Comparison of ENCODE assay signal across 8 mouse cellular contexts in genomic region chr5:149678990-149679348, GRCm38 (mm10). TPM values are rescaled to one million over a fixed set of nuclear protein-coding genes. Genes with fewer than 3 reads are reported as not detected.
DNase-seq lines count a peak whose midpoint lies in the region; ATAC-seq and TF ChIP-seq lines count a peak whose summit lies in the region.

No protein-coding gene starts in this region.

- H3K4me3 ChIP-seq in kidney, adult 2 months (ENCODE audit: insufficient read depth, low read depth, low read length) = peak overlapping the region; percentile 92
- peak overlapping the region; percentile 99 for H3K4me3 ChIP-seq in brown adipose tissue, adult 24 weeks (ENCODE audit: insufficient read depth, low read depth, low read length)
- peak overlapping the region; percentile 79 for H3K4me3 ChIP-seq in forebrain, postnatal 0 days (ENCODE audit: low read depth, low read length)
- H3K4me3 ChIP-seq in liver, postnatal 0 days (ENCODE audit: low read depth, low read length) = peak overlapping the region; percentile 85

- no peak for TF ChIP-seq EP300 in liver, postnatal 0 days (IDR thresholded peaks at IDR 0.05; ENCODE audit: low read depth)

- TF ChIP-seq POLR2A in kidney, adult 2 months (IDR thresholded peaks at IDR 0.05; ENCODE audit: low read depth, low read length) = no peak

- WGBS in kidney, adult 2 months = 5% methylated on average over 15 of the region's 15 CpGs
- 3% methylated on average over 15 of the region's 15 CpGs for WGBS in forebrain, postnatal 0 days
- 3% methylated on average over 15 of the region's 15 CpGs for WGBS in liver, postnatal 0 days (ENCODE audit: insufficient replicate concordance)

- H3K4me1 ChIP-seq in kidney, adult 2 months (ENCODE audit: control insufficient read depth, insufficient read depth, low read length) = peaks cover 3% of the 10 kb centered on the region; the same call in 1 of the 2 replicates
- no peaks in the 10 kb centered on the region for H3K4me1 ChIP-seq in brown adipose tissue, adult 24 weeks (ENCODE audit: control insufficient read depth, insufficient read depth, insufficient read length, low read length)
- no peaks in the 10 kb centered on the region for H3K4me1 ChIP-seq in forebrain, postnatal 0 days (ENCODE audit: insufficient read depth)
- H3K4me1 ChIP-seq in liver, postnatal 0 days (ENCODE audit: insufficient read depth) = peaks cover 8% of the 10 kb centered on the region

- H3K27ac ChIP-seq in kidney, adult 2 months (ENCODE audit: insufficient read depth, low read depth, low read length) = no peak overlapping the region
- no peak overlapping the region for H3K27ac ChIP-seq in brown adipose tissue, adult 24 weeks (replicated peaks; ENCODE audit: low read depth, low read length)
- H3K27ac ChIP-seq in forebrain, postnatal 0 days (ENCODE audit: low read depth, low read length) = 0 out of 2 replicates have a peak overlapping the region, but pooled peaks have one; percentile 15
- H3K27ac ChIP-seq in liver, postnatal 0 days (ENCODE audit: low read depth) = no peak overlapping the region

- peak; percentile 21 for ATAC-seq in forebrain, postnatal 0 days
- no peak for ATAC-seq in liver, postnatal 0 days

- H3K9ac ChIP-seq in forebrain, postnatal 0 days = peak overlapping the region; percentile 74
- H3K9ac ChIP-seq in liver, postnatal 0 days (replicated peaks) = peak overlapping the region; percentile 85

- H3K27me3 ChIP-seq in kidney, adult 2 months (replicated peaks; ENCODE audit: control insufficient read depth, insufficient read depth, low read length) = no peaks in the 10 kb centered on the region
- H3K27me3 ChIP-seq in forebrain, postnatal 0 days (ENCODE audit: insufficient read depth, low read length) = no peaks in the 10 kb centered on the region
- H3K27me3 ChIP-seq in liver, postnatal 0 days (ENCODE audit: insufficient read depth, low read length) = peaks cover 11% of the 10 kb centered on the region

- no peaks in the 10 kb centered on the region for H3K36me3 ChIP-seq in kidney, adult 2 months (ENCODE audit: control insufficient read depth, insufficient read depth, low read length)
- H3K36me3 ChIP-seq in forebrain, postnatal 0 days (ENCODE audit: insufficient read depth) = no peaks in the 10 kb centered on the region
- H3K36me3 ChIP-seq in liver, postnatal 0 days (replicated peaks; ENCODE audit: insufficient read depth, low read length) = no peaks in the 10 kb centered on the region

- H3K9me3 ChIP-seq in forebrain, postnatal 0 days (ENCODE audit: low read length) = no peaks in the 10 kb centered on the region
- H3K9me3 ChIP-seq in liver, postnatal 0 days (ENCODE audit: low read length) = no peaks in the 10 kb centered on the region

- no peak for TF ChIP-seq CTCF in kidney, adult 2 months (conservative IDR thresholded peaks at IDR 0.05; ENCODE audit: insufficient read depth, insufficient read length, low read depth, low read length)
- TF ChIP-seq CTCF in forebrain, postnatal 0 days (IDR thresholded peaks at IDR 0.05; ENCODE audit: low read depth) = no peak
- no peak for TF ChIP-seq CTCF in liver, postnatal 0 days (IDR thresholded peaks at IDR 0.05; ENCODE audit: low read depth)

- DNase-seq in kidney, adult 2 months = peak; percentile 13
- no peak for DNase-seq in kidney, adult 8-10 months
- DNase-seq in forebrain, postnatal 0 days = no peak
- DNase-seq in liver, postnatal 0 days = peak; percentile 18
- DNase-seq in urinary bladder, postnatal 36 days (ENCODE audit: low spot score in 2 of 2) = no peak
- no peak for DNase-seq in adrenal gland, adult 8-10 months
- DNase-seq in layer of hippocampus, adult 18-20 months (ENCODE audit: low spot score in 2 of 2) = no peak

- peak overlapping the region; percentile 93 for H3K4me2 ChIP-seq in forebrain, postnatal 0 days (ENCODE audit: low read depth)
- peak overlapping the region; percentile 97 for H3K4me2 ChIP-seq in liver, postnatal 0 days (ENCODE audit: low read depth, low read length)

RNA-seq across cellular contexts. Expression of gene B3glct, which starts 0.9 kb away (rescaled TPM):
- 6.4 TPM in 2 replicates for polyA plus RNA-seq in kidney, adult 2 months (2012; rRNA removed)
- polyA plus RNA-seq in brown adipose tissue, adult 24 weeks (2012; ENCODE audit: insufficient read depth, insufficient read length, missing spikeins) = 12.9 and 15.2 TPM in 2 replicates
- total RNA-seq in forebrain, postnatal 0 days (2014; rRNA removed) = 16.5 and 19.9 TPM in 2 replicates
- 12.4 and 13.1 TPM in 2 replicates for polyA plus RNA-seq in forebrain, postnatal 0 days (2015; fragmentation: Nextera tagmentation; extraction: Ambion mirVana)
- 2.5 TPM in 2 replicates for polyA plus RNA-seq in liver, postnatal 0 days (2015; fragmentation: Nextera tagmentation; extraction: Ambion mirVana)
- 10 to 100 TPM; 27.9 to 40.0 (median 34.9) TPM for total RNA-seq in adrenal gland, adult 8-10 months (2022)
- total RNA-seq in layer of hippocampus, adult 18-20 months (2021) = 10 to 100 TPM; 12.2 to 14.2 TPM

RNA-seq across cellular contexts. Expression of gene Hsph1, which starts 42.8 kb away (rescaled TPM):
- polyA plus RNA-seq in kidney, adult 2 months (2012; rRNA removed) = 21.7 and 24.0 TPM in 2 replicates
- polyA plus RNA-seq in brown adipose tissue, adult 24 weeks (2012; ENCODE audit: insufficient read depth, insufficient read length, missing spikeins) = 40.2 and 143 TPM in 2 replicates
- total RNA-seq in forebrain, postnatal 0 days (2014; rRNA removed) = 41.2 and 49.2 TPM in 2 replicates
- 68.4 and 78.6 TPM in 2 replicates for polyA plus RNA-seq in forebrain, postnatal 0 days (2015; fragmentation: Nextera tagmentation; extraction: Ambion mirVana)
- 5.1 and 6.4 TPM in 2 replicates for polyA plus RNA-seq in liver, postnatal 0 days (2015; fragmentation: Nextera tagmentation; extraction: Ambion mirVana)
- total RNA-seq in adrenal gland, adult 8-10 months (2022) = 100 to 1,000 TPM in 3 of 4 experiments, 10 to 100 TPM in 1; 95.3 to 315 (median 114) TPM
- 100 to 1,000 TPM; 380 to 402 TPM for total RNA-seq in layer of hippocampus, adult 18-20 months (2021)

Comparison
In these comparisons a context has a peak if more than half of its experiments do, and no peak if none do; other contexts are left out.
1. DNase-seq: peak in kidney, adult 2 months (single experiment) and liver, postnatal 0 days (single experiment); none in kidney, adult 8-10 months (0 of 2), forebrain, postnatal 0 days (single experiment), urinary bladder, postnatal 36 days (0 of 2), adrenal gland, adult 8-10 months (single experiment) and layer of hippocampus, adult 18-20 months (0 of 2).
2. Peak in every context shown above with its lines, with median percentiles within 50 percentile points of each other: H3K4me3 ChIP-seq.